Mouse (Mus musculus) forebrain, embryonic 12.5 days (tissue): ENCODE results near the gene Dtx3. TPM values are rescaled to one million over a fixed set of nuclear protein-coding genes. Genes with fewer than 3 reads are reported as not detected.
"Not testable (repeated sequence)": the region's sequence is repeated elsewhere in the genome, so short reads cannot be mapped to it uniquely, and the experiment has no call there.

ENCODE experiments used
- ATAC-seq: fragments of 200-750 bp; cut with Nextera tagmentation; 2 replicates; pipeline ENCODE4 v1.8.0; 2017; ENCODE audit warnings: moderate TSS enrichment; ENCODE audit not compliant: low FRiP score
- H3K27ac ChIP-seq: fragments of 300-500 bp; sonication (generic); 2 replicates; pipeline ENCODE4 v1.5.1; 2016; ENCODE audit warnings: mild to moderate bottlenecking
- H3K27me3 ChIP-seq: fragments of 300-500 bp; sonication (generic); 2 replicates; pipeline ENCODE4 v1.6.1; 2016; ENCODE audit warnings: mild to moderate bottlenecking
- H3K36me3 ChIP-seq: fragments of 300-500 bp; sonication (generic); replicated peaks from 2 replicates; pipeline ENCODE4 v1.6.1; 2016; ENCODE audit warnings: mild to moderate bottlenecking
- H3K4me1 ChIP-seq: fragments of 300-500 bp; sonication (generic); 2 replicates; pipeline ENCODE4 v1.6.1; 2016
- H3K4me2 ChIP-seq: fragments of 300-500 bp; sonication (generic); 2 replicates; pipeline ENCODE4 v1.6.1; 2016; ENCODE audit warnings: mild to moderate bottlenecking, moderate library complexity
- H3K4me3 ChIP-seq: fragments of 300-500 bp; sonication (generic); replicated peaks from 2 replicates; pipeline ENCODE4 v1.5.1; 2016; ENCODE audit warnings: mild to moderate bottlenecking
- H3K9ac ChIP-seq: fragments of 300-500 bp; sonication (generic); 2 replicates; pipeline ENCODE4 v1.6.1; 2016; ENCODE audit warnings: mild to moderate bottlenecking
- H3K9me3 ChIP-seq: fragments of 300-500 bp; sonication (generic); 2 replicates; pipeline ENCODE4 v1.6.1; 2016
- WGBS: fragments of 180-500 bp; shearing (Covaris S2); methylation state at CpG from one replicate; pipeline ENCODE4 v1.1.7; 2016; 5-methylcytosine and 5-hydroxymethylcytosine counted together
- polyA plus RNA-seq: library from polyadenylated mRNA; unstranded; fragments of >200 nt; fragmentation: Nextera tagmentation; extraction: Ambion mirVana; gene quantifications from 2 replicates; pipeline ENCODE4 v1.2.1, GENCODE M21; 2016

The Dtx3 gene
- polyA plus RNA-seq, 1 experiment from 2014 or later = 172 TPM

DNA sequence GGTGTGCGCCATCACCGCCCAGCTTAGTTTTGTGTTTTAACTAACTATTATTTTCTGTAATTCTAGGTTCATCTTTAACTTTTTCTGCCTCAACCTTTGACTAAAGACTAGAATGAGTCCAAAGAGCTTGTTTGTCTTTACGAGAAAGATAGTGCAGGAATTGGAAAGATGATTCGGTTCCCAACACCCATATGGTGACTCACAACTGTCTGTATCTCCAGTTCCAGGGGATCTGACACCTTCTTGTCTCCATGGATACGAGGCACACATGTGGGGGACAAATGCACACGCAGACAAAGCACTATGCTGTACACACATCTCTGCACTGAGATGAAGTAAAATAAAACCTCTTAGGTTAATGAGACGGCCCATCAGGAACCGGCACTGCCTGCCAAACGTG lies 35.4 kb downstream of the Dtx3 start:
- no peak for ATAC-seq
- H3K9ac ChIP-seq = no peak overlapping the region
- H3K4me1 ChIP-seq = 0 out of 2 replicates have a peak, but pooled peaks cover 4% of the 10 kb centered on the region
- H3K27me3 ChIP-seq = peaks cover 15% of the 10 kb centered on the region
- H3K4me2 ChIP-seq = no peak overlapping the region
- H3K9me3 ChIP-seq = no peaks in the 10 kb centered on the region
- H3K27ac ChIP-seq = no peak overlapping the region
- 84% methylated on average over 9 of the region's 9 CpGs for WGBS
- H3K36me3 ChIP-seq = no peaks in the 10 kb centered on the region
- H3K4me3 ChIP-seq = no peak overlapping the region

GRCm38 (mm10) chr10:127158471-127158870 lies 37.1 kb downstream of the Dtx3 start:
- Histone ChIP-seq H3K9ac (no peak overlapping the region), H3K4me3 (no peak overlapping the region), H3K36me3 (no peaks in the 10 kb centered on the region), H3K4me1 (no peaks in the 10 kb centered on the region), H3K27me3 (peaks cover 3% of the 10 kb centered on the region; the same call in 1 of the 2 replicates), H3K27ac (no peak overlapping the region), H3K9me3 (no peaks in the 10 kb centered on the region), H3K4me2 (no peak overlapping the region)
- 73% methylated on average over 3 of the region's 3 CpGs for WGBS
- no peak for ATAC-seq

DNA sequence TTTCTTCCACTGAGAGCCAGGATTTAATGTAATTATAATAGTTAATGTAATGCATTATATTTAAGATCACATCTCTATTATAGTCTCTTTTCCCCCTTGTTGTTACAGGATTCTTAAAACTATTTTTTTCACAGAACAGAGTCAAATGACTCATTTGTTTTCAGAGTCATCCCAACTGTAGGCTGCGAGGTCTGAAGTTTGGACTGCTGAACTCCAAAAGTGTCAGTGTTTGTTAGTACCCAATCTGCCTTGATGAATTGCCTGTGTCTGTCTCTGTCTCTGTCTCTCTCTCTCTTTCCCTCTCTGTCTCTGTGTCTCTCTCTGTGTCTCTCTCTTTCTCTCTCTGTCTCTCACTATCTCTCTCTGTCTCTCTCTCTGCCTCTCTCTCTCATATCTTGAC lies 39.0 kb downstream of the Dtx3 start:
- H3K27me3 ChIP-seq = no peaks in the 10 kb centered on the region
- no peaks in the 10 kb centered on the region for H3K36me3 ChIP-seq
- H3K9ac ChIP-seq = no peak overlapping the region
- H3K4me1 ChIP-seq = no peaks in the 10 kb centered on the region
- H3K4me3 ChIP-seq = no peak overlapping the region
- no peak overlapping the region for H3K27ac ChIP-seq
- no peak for ATAC-seq
- H3K9me3 ChIP-seq = no peaks in the 10 kb centered on the region
- WGBS = 88% methylated on average over 1 of the region's 1 CpGs
- no peak overlapping the region for H3K4me2 ChIP-seq

- no peak overlapping the region for H3K4me2 ChIP-seq
- no peak overlapping the region for H3K4me3 ChIP-seq
- no peaks in the 10 kb centered on the region for H3K36me3 ChIP-seq
- H3K9ac ChIP-seq = no peak overlapping the region
- WGBS = 89% methylated on average over 1 of the region's 1 CpGs
- no peaks in the 10 kb centered on the region for H3K27me3 ChIP-seq
- H3K27ac ChIP-seq = no peak overlapping the region
- H3K9me3 ChIP-seq = no peaks in the 10 kb centered on the region
- H3K4me1 ChIP-seq = no peaks in the 10 kb centered on the region
- ATAC-seq = no peak
Observed at GRCm38 (mm10) chr10:127156089-127156488, 39.4 kb downstream of the Dtx3 start.

DNA sequence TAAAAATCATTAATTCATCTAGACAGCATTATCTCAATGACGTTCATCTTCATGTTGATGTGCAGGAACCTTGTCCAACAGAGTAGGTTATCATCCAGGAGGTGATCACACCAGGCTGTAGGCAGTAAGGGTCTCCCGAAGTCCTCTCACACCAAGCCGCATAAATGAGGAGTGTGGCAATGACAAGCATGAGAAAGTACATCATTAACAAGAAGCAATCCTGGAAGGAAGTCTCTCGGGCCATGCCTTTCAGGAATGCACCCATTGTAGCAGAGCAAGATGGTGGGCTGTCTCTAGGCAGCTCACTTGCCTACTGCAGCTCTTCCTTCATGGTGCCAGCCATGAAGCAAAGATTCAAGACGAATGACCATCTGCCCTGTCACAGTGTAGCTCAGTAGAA lies 40.9 kb downstream of the Dtx3 start:
- ATAC-seq = no peak
- WGBS = 87% methylated on average over 5 of the region's 5 CpGs
- Histone ChIP-seq H3K27ac (no peak overlapping the region), H3K9me3 (no peaks in the 10 kb centered on the region), H3K4me3 (no peak overlapping the region), H3K4me1 (no peaks in the 10 kb centered on the region), H3K36me3 (no peaks in the 10 kb centered on the region), H3K9ac (no peak overlapping the region), H3K27me3 (no peaks in the 10 kb centered on the region), H3K4me2 (no peak overlapping the region)

DNA sequence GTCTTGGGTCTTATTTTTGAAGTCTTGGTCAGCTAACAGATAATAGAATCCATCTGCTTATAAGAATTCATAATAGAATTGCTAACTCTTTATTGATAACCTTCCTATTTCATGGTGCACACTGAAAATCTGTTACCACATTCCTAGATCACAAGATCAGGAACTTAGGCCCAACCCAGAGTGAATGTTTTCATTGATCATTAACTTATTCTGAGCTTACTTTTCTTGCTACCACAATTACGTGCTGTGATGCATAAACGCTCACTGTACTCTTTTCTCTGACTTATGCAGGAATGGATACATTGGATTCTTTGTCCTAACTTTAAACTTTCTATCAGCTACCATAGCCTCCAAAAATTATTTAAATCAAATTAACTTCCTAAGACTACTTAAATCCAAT lies 41.3 kb downstream of the Dtx3 start:
- Histone ChIP-seq H3K9me3 (no peaks in the 10 kb centered on the region), H3K27me3 (no peaks in the 10 kb centered on the region), H3K9ac (no peak overlapping the region), H3K36me3 (no peaks in the 10 kb centered on the region), H3K27ac (no peak overlapping the region), H3K4me2 (no peak overlapping the region), H3K4me3 (no peak overlapping the region), H3K4me1 (no peaks in the 10 kb centered on the region)
- WGBS = 91% methylated on average over 2 of the region's 2 CpGs
- ATAC-seq = no peak

DNA sequence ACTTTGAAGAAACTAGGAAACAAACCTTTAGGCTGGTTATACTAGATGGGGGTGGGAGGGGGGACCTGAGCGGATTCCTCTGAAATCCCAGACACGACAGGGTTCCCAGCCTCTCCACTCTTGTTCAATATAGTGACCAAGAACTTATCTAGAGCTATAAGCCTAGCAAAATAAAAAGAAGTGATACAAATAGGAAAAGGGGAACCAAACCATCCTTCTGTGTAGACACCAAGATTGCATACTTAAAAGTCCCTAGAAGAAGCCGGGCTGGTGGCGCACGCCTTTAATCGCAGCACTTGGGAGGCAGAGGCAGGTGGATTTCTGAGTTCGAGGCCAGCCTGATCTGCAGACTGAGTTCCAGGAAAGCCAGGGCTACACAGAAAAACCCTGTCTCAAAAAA lies 42.2 kb downstream of the Dtx3 start:
- WGBS = 91% methylated on average over 7 of the region's 7 CpGs

GRCm38 (mm10) chr10:127152556-127152955 lies 43.0 kb downstream of the Dtx3 start:
- not testable (repeated sequence) for H3K27me3 ChIP-seq, H3K4me1 ChIP-seq, H3K27ac ChIP-seq, H3K9ac ChIP-seq, H3K9me3 ChIP-seq, H3K4me3 ChIP-seq, H3K36me3 ChIP-seq, H3K4me2 ChIP-seq, ATAC-seq
- WGBS = 91% methylated on average over 10 of the region's 10 CpGs

More for the DNA sequence above, 42.2 kb downstream of the Dtx3 start:
- Histone ChIP-seq H3K9ac (no peak overlapping the region), H3K27ac (no peak overlapping the region), H3K36me3 (no peaks in the 10 kb centered on the region), H3K4me1 (no peaks in the 10 kb centered on the region), H3K4me3 (no peak overlapping the region), H3K4me2 (no peak overlapping the region), H3K9me3 (no peaks in the 10 kb centered on the region), H3K27me3 (no peaks in the 10 kb centered on the region)
- ATAC-seq = no peak

GRCm38 (mm10) chr10:127151233-127151632 lies 44.3 kb downstream of the Dtx3 start:
- H3K9ac ChIP-seq, H3K27me3 ChIP-seq, H3K4me1 ChIP-seq, H3K36me3 ChIP-seq, H3K27ac ChIP-seq, ATAC-seq, H3K4me3 ChIP-seq, H3K4me2 ChIP-seq, H3K9me3 ChIP-seq: not testable (repeated sequence)
- 87% methylated on average over 3 of the region's 3 CpGs for WGBS

DNA sequence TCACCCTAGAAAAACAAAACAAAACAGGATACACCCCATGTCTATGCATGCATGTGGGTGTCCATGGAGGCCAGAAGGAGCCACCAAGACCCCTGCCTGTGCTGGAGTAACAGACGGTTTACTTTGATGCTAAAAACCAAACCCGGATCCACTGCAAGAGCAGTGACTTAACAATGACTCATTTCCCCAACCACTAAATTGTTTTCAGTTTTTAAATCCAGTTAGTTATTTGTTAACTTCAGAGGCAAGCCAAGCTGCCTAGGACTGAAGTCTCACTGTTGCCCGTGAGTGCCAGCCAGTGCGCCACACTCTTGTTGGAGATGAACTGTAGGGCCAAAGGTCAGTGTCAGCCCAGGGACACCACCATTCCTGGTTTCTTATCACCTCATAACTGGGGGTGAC lies 45.1 kb downstream of the Dtx3 start:
- no peak for ATAC-seq
- 84% methylated on average over 4 of the region's 4 CpGs for WGBS
- Histone ChIP-seq H3K4me1 (no peaks in the 10 kb centered on the region), H3K4me2 (no peak overlapping the region), H3K4me3 (no peak overlapping the region), H3K9me3 (no peaks in the 10 kb centered on the region), H3K36me3 (no peaks in the 10 kb centered on the region), H3K9ac (no peak overlapping the region), H3K27me3 (no peaks in the 10 kb centered on the region), H3K27ac (no peak overlapping the region)

DNA sequence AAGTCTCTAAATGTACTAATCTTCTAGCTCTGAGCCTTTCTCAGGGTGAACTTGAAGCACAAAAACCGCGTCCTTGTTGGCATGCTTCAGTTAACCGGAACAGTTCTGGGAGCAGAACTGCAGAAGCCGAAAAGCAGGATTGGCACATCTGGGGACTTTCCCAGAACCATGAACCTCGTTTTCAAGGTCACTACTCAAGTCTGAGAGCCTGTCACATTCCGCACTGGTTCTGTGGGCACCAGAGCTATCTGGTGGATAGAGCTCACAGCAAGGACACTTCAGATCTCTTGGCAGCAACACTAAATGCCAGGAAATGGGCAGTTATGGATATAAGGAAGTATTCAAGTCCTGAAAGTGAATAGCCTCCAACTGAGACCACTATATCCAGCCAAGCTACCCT lies 48.4 kb downstream of the Dtx3 start:
- Histone ChIP-seq H3K4me2 (no peak overlapping the region), H3K9me3 (no peaks in the 10 kb centered on the region), H3K27ac (no peak overlapping the region), H3K9ac (no peak overlapping the region), H3K36me3 (no peaks in the 10 kb centered on the region), H3K4me3 (no peak overlapping the region), H3K27me3 (no peaks in the 10 kb centered on the region), H3K4me1 (no peaks in the 10 kb centered on the region)
- WGBS = 81% methylated on average over 6 of the region's 6 CpGs
- no peak for ATAC-seq

DNA sequence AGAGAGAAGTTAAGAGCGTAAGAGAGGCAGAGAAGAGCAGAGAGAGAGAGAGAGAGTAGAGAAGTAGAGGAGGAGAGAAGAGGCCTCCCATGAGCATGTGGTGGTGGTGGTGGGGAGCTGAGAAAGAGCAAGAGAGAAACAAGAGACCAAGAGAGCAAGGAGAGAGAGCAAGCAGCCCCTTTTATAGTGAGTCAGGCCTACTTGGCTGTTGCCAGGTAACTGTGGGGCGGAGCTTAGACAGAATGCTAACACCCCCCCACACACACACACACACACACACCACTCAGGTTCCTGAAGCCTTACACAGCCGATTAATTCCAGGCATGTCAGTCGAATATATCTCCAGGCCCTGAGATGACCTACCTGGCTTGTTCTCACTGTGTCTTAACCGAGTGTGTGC lies 50.2 kb downstream of the Dtx3 start:
- Histone ChIP-seq H3K36me3 (no peaks in the 10 kb centered on the region), H3K9ac (no peak overlapping the region), H3K4me3 (no peak overlapping the region), H3K4me1 (no peaks in the 10 kb centered on the region), H3K27me3 (no peaks in the 10 kb centered on the region), H3K9me3 (no peaks in the 10 kb centered on the region), H3K4me2 (no peak overlapping the region), H3K27ac (no peak overlapping the region)
- no peak for ATAC-seq
- WGBS = 82% methylated on average over 5 of the region's 5 CpGs

- Histone ChIP-seq H3K27ac (no peak overlapping the region), H3K4me3 (no peak overlapping the region), H3K9ac (no peak overlapping the region), H3K27me3 (no peaks in the 10 kb centered on the region), H3K36me3 (no peaks in the 10 kb centered on the region), H3K4me1 (no peaks in the 10 kb centered on the region), H3K9me3 (no peaks in the 10 kb centered on the region), H3K4me2 (no peak overlapping the region)
- 93% methylated on average over 7 of the region's 7 CpGs for WGBS
- ATAC-seq = no peak
Observed at GRCm38 (mm10) chr10:127144536-127144935, 51.0 kb downstream of the Dtx3 start.

- no peak overlapping the region for H3K4me3 ChIP-seq
- H3K27me3 ChIP-seq = no peaks in the 10 kb centered on the region
- 88% methylated on average over 8 of the region's 8 CpGs for WGBS
- H3K36me3 ChIP-seq = no peaks in the 10 kb centered on the region
- no peak overlapping the region for H3K9ac ChIP-seq
- no peak for ATAC-seq
- H3K4me1 ChIP-seq = no peaks in the 10 kb centered on the region
- H3K9me3 ChIP-seq = no peaks in the 10 kb centered on the region
- H3K27ac ChIP-seq = no peak overlapping the region
- H3K4me2 ChIP-seq = no peak overlapping the region
Observed at GRCm38 (mm10) chr10:127143228-127143627, 52.3 kb downstream of the Dtx3 start.
